Mouse (Mus musculus): ENCODE measurements around the gene Hoxb3. TPM values are rescaled to one million over a fixed set of nuclear protein-coding genes. Genes with fewer than 3 reads are reported as not detected.

Hoxb3 gene
- total and polyA plus RNA-seq, 2 experiments from 2014 or later = 0.08 to 0.15 TPM

DNA sequence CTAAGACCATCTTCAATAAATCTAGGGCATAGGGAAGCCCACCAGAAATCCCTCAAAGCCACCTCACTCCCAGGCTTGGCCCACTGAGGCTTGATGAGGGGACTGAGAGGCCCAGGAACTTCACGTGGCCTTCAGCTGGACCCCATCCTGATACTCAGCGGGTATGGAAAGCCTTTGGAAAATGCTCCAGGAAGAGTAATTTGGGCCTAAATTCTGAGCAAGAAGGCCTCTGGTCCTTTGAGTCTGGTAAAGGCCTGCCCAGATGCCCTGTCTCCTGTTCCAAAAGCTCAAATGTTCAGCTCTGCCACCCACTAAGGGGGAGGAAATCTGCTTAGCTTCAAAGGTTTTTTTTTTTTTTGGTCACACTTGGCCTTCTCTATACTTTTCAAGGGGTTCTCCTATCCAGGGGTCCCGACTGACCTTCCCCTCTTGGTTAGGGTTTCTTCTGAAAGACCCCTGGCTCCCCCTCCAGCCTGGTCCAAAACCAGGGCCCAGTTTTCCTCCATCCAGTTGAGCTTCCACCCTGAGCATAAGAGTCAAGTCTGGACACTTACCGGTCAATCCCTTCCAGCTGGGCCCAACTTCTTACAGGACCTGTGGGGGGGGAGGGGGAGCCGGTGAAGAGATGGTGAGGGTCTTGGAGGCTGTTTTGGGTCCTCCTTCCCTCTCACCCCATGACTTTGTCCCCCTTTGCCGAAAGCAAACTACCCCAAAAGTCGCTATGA, 16.8 kb upstream of the Hoxb3 start:
- Histone ChIP-seq H3K4me2 (ENCODE audit: low read depth, low read length) (no peak overlapping the region), H3K9ac (replicated peaks; ENCODE audit: low read depth, low read length) (no peak overlapping the region), H3K9me3 (replicated peaks; ENCODE audit: control insufficient read depth, low read length) (no peaks in the 10 kb centered on the region), H3K27me3 (ENCODE audit: control insufficient read depth, insufficient read depth, low read length) (peaks cover 100% of the 10 kb centered on the region), H3K36me3 (replicated peaks; ENCODE audit: control insufficient read depth, insufficient read depth, low read length) (no peaks in the 10 kb centered on the region), H3K4me3 (ENCODE audit: low read depth, low read length) (no peak overlapping the region), H3K27ac (ENCODE audit: low read depth) (no peak overlapping the region), H3K4me1 (ENCODE audit: control insufficient read depth, insufficient read depth) (no peaks in the 10 kb centered on the region)
- ATAC-seq (ENCODE audit: insufficient read depth, low read depth) = no peak
- WGBS = 32% methylated on average over 7 of the region's 7 CpGs
- DNase-seq (ENCODE audit: low spot score) = no peak
- TF ChIP-seq CTCF (IDR thresholded peaks at IDR 0.05; ENCODE audit: low read depth) (no peak), EP300 (IDR thresholded peaks at IDR 0.05; ENCODE audit: low read depth) (no peak)

DNA sequence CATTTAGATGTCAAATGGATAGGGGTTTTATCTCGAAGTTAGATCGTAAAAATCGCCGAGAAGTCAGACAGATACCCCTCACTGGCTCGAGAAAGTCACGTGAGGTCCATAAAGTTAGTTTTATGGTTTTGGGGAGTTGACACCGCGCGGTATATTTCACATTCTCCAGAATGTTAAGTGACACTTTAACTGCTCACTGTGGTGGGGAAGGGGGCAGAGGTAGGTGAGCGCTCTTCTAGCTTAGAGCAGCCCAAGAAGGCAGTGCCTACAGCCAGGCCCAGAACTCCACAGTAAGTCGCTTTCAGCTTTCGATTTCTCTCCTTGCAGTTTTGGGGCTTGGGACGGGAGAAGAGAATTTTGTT, 16.2 kb upstream of the Hoxb3 start:
- no peak for DNase-seq (ENCODE audit: low spot score)
- Histone ChIP-seq H3K9me3 (replicated peaks; ENCODE audit: control insufficient read depth, low read length) (no peaks in the 10 kb centered on the region), H3K36me3 (replicated peaks; ENCODE audit: control insufficient read depth, insufficient read depth, low read length) (no peaks in the 10 kb centered on the region), H3K27ac (ENCODE audit: low read depth) (no peak overlapping the region), H3K4me1 (ENCODE audit: control insufficient read depth, insufficient read depth) (no peaks in the 10 kb centered on the region), H3K4me3 (ENCODE audit: low read depth, low read length) (no peak overlapping the region), H3K27me3 (ENCODE audit: control insufficient read depth, insufficient read depth, low read length) (peaks cover 100% of the 10 kb centered on the region), H3K4me2 (ENCODE audit: low read depth, low read length) (no peak overlapping the region), H3K9ac (replicated peaks; ENCODE audit: low read depth, low read length) (no peak overlapping the region)
- TF ChIP-seq EP300 (IDR thresholded peaks at IDR 0.05; ENCODE audit: low read depth) (no peak), CTCF (IDR thresholded peaks at IDR 0.05; ENCODE audit: low read depth) (no peak)
- 24% methylated on average over 13 of the region's 13 CpGs for WGBS
- no peak for ATAC-seq (ENCODE audit: insufficient read depth, low read depth)

DNA sequence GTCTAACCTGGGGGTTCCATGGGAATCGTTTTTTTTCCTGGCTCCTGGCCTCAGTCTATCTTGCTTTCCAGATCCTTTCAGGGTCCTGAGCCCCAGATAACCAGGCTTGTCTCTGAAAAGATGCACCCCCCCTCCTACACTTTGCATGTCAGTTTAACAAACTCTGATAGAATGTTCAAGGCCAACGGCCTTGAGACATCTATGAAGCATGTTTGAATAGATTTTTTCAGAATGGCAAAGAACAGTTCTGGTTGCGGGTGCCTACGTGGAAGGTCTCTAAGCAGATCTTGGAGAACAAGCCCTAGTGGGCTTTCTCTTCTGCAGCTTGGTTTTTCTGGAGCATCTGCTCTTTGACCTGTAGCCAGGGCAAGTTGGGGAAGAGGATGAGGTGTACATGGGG, 14.4 kb upstream of the Hoxb3 start:
- DNase-seq (ENCODE audit: low spot score) (no peak), ATAC-seq (ENCODE audit: insufficient read depth, low read depth) (no peak)
- Histone ChIP-seq H3K27ac (ENCODE audit: low read depth) (no peak overlapping the region), H3K36me3 (replicated peaks; ENCODE audit: control insufficient read depth, insufficient read depth, low read length) (no peaks in the 10 kb centered on the region), H3K27me3 (ENCODE audit: control insufficient read depth, insufficient read depth, low read length) (peaks cover 100% of the 10 kb centered on the region), H3K9me3 (replicated peaks; ENCODE audit: control insufficient read depth, low read length) (no peaks in the 10 kb centered on the region), H3K4me3 (ENCODE audit: low read depth, low read length) (no peak overlapping the region), H3K4me1 (ENCODE audit: control insufficient read depth, insufficient read depth) (no peaks in the 10 kb centered on the region), H3K4me2 (ENCODE audit: low read depth, low read length) (no peak overlapping the region), H3K9ac (replicated peaks; ENCODE audit: low read depth, low read length) (no peak overlapping the region)
- WGBS = 26% methylated on average over 4 of the region's 4 CpGs
- TF ChIP-seq EP300 (IDR thresholded peaks at IDR 0.05; ENCODE audit: low read depth) (no peak), CTCF (IDR thresholded peaks at IDR 0.05; ENCODE audit: low read depth) (no peak)

DNA sequence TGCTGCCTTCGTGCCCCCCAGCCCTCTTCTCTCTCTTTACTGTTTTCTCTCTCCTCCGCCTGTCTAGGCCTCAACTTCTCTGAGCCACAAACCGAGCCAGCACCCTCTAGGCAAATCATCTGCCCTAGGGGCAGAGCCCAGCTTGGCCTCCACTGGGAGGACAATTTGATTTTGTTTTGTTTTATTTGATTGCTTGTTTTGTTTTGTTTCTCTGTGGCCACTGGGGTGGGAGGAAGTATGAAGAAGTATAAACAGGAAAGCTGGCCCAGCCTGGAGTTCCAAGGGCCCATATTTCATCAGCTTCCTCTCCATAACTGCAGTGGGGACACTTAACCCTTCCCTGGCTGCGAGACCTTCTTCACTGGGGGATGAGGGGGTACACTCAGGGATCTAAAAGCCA, 13.8 kb upstream of the Hoxb3 start:
- H3K9me3 ChIP-seq (replicated peaks; ENCODE audit: control insufficient read depth, low read length) = no peaks in the 10 kb centered on the region
- H3K9ac ChIP-seq (replicated peaks; ENCODE audit: low read depth, low read length) = no peak overlapping the region
- DNase-seq (ENCODE audit: low spot score) (no peak), ATAC-seq (ENCODE audit: insufficient read depth, low read depth) (no peak)
- no peak for TF ChIP-seq CTCF (IDR thresholded peaks at IDR 0.05; ENCODE audit: low read depth)
- TF ChIP-seq EP300 (IDR thresholded peaks at IDR 0.05; ENCODE audit: low read depth) = no peak
- no peak overlapping the region for H3K4me3 ChIP-seq (ENCODE audit: low read depth, low read length)
- WGBS = 41% methylated on average over 4 of the region's 4 CpGs
- no peak overlapping the region for H3K27ac ChIP-seq (ENCODE audit: low read depth)
- H3K36me3 ChIP-seq (replicated peaks; ENCODE audit: control insufficient read depth, insufficient read depth, low read length) = no peaks in the 10 kb centered on the region
- H3K27me3 ChIP-seq (ENCODE audit: control insufficient read depth, insufficient read depth, low read length) = peaks cover 100% of the 10 kb centered on the region
- no peak overlapping the region for H3K4me2 ChIP-seq (ENCODE audit: low read depth, low read length)
- no peaks in the 10 kb centered on the region for H3K4me1 ChIP-seq (ENCODE audit: control insufficient read depth, insufficient read depth)

DNA sequence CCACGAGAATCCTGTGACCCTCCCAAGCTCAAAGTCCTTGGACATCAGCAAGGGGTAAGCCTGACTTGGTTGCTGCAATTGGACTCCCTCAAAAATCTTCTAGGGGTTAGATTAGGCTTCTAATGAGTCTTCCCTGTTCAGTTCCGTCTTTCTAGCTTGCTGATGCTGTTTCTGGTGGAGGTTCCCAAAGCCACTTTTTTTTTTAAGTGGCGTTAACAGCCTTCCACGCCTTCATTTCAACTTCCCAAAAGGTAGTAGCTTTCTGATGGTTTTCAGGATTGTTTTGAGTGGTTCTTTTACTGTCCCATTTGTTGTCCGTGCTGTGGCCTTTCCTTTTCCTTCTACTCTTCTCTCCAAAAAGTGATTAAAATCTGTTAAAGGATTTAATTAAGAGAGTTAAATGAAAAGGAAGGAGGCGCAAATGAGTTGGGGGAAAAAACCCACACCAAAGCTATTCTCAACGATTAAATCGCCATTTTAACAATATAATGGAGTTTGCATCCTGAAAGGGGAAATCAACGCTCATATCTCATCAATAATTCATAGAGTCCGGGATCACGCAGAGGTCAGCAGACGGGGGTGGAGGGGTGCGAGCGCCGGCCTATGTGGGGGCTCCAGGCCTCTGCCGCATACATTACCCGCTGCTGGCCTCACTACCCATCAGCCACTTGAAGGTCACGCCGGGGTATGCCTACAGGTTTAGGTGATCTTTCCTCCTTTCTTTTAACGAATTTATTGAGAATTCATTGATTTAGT, 12.8 kb upstream of the Hoxb3 start:
- Histone ChIP-seq H3K27ac (ENCODE audit: low read depth) (no peak overlapping the region), H3K9me3 (replicated peaks; ENCODE audit: control insufficient read depth, low read length) (no peaks in the 10 kb centered on the region), H3K4me3 (ENCODE audit: low read depth, low read length) (no peak overlapping the region), H3K27me3 (ENCODE audit: control insufficient read depth, insufficient read depth, low read length) (peaks cover 100% of the 10 kb centered on the region), H3K4me1 (ENCODE audit: control insufficient read depth, insufficient read depth) (no peaks in the 10 kb centered on the region), H3K4me2 (ENCODE audit: low read depth, low read length) (no peak overlapping the region), H3K9ac (replicated peaks; ENCODE audit: low read depth, low read length) (no peak overlapping the region), H3K36me3 (replicated peaks; ENCODE audit: control insufficient read depth, insufficient read depth, low read length) (no peaks in the 10 kb centered on the region)
- no peak for DNase-seq (ENCODE audit: low spot score)
- 19% methylated on average over 20 of the region's 20 CpGs for WGBS
- ATAC-seq (ENCODE audit: insufficient read depth, low read depth) = no peak
- TF ChIP-seq EP300 (IDR thresholded peaks at IDR 0.05; ENCODE audit: low read depth) = no peak
- TF ChIP-seq CTCF (IDR thresholded peaks at IDR 0.05; ENCODE audit: low read depth) = no peak
